Mouse (Mus musculus): ENCODE results near the gene Cacna2d1. TPM values are rescaled to one million over a fixed set of nuclear protein-coding genes. Genes with fewer than 3 reads are reported as not detected.

The Cacna2d1 gene
- total and polyA plus RNA-seq, 3 experiments: 0.27 to 1.5 TPM; not detected in 1

GRCm38 (mm10) chr5:16135986-16136385 lies 201.5 kb downstream of the Cacna2d1 start:
- H3K4me3 ChIP-seq (ENCODE audit: low read depth, low read length): no peak overlapping the region
- ATAC-seq (ENCODE audit: extremely low read depth, insufficient number of reproducible peaks, low FRiP score, poor library complexity, severe bottlenecking): no peak
- no peaks in the 10 kb centered on the region for H3K27me3 ChIP-seq (ENCODE audit: insufficient read depth, low read length)
- H3K4me1 ChIP-seq (ENCODE audit: insufficient read depth, low read depth, low read length): no peaks in the 10 kb centered on the region
- H3K36me3 ChIP-seq (replicated peaks): no peaks in the 10 kb centered on the region
- no peaks in the 10 kb centered on the region for H3K9me3 ChIP-seq (replicated peaks)
- TF ChIP-seq GATA1 (IDR thresholded peaks at IDR 0.05; ENCODE audit: borderline replicate concordance, low read length): no peak
- no peak for DNase-seq (ENCODE audit: low spot score)

DNA sequence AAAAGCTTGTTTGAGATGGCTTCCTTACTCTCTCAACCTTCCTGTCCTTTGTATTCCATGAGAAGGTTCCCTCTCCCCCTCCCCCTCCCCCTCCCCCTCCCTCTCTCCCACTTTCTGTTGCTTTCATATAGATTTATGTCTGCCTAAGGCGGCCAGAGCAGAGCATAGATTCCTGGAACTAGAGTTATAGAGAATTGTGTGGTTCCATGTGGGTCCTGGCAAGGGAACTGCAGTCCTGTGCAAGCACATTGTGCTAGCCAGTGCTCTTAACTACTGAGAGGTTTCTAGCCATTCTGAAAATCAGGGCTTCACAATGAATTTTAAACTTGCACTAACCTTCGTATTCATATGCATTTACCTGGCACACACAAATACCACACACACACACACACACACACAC lies 202.3 kb downstream of the Cacna2d1 start:
- ATAC-seq (ENCODE audit: extremely low read depth, insufficient number of reproducible peaks, low FRiP score, poor library complexity, severe bottlenecking) (no peak), DNase-seq (ENCODE audit: low spot score) (no peak)
- Histone ChIP-seq H3K27me3 (ENCODE audit: insufficient read depth, low read length) (no peaks in the 10 kb centered on the region), H3K36me3 (replicated peaks) (no peaks in the 10 kb centered on the region), H3K9me3 (replicated peaks) (no peaks in the 10 kb centered on the region), H3K4me3 (ENCODE audit: low read depth, low read length) (no peak overlapping the region), H3K4me1 (ENCODE audit: insufficient read depth, low read depth, low read length) (no peaks in the 10 kb centered on the region)
- TF ChIP-seq CTCF (IDR thresholded peaks at IDR 0.05; ENCODE audit: low read depth, low read length): no peak
- TF ChIP-seq TAL1 (conservative IDR thresholded peaks at IDR 0.05; ENCODE audit: low read depth, low read length): no peak

GRCm38 (mm10) chr5:16146602-16147001 lies 212.1 kb downstream of the Cacna2d1 start:
- Histone ChIP-seq H3K36me3 (replicated peaks) (no peaks in the 10 kb centered on the region), H3K4me3 (ENCODE audit: low read depth, low read length) (no peak overlapping the region), H3K27me3 (ENCODE audit: insufficient read depth, low read length) (no peaks in the 10 kb centered on the region), H3K4me1 (ENCODE audit: insufficient read depth, low read depth, low read length) (no peaks in the 10 kb centered on the region), H3K9me3 (replicated peaks) (no peaks in the 10 kb centered on the region)
- ATAC-seq (ENCODE audit: extremely low read depth, insufficient number of reproducible peaks, low FRiP score, poor library complexity, severe bottlenecking) (no peak), DNase-seq (ENCODE audit: low spot score) (no peak)
- TF ChIP-seq CTCF (IDR thresholded peaks at IDR 0.05; ENCODE audit: low read depth, low read length): no peak
- TF ChIP-seq TAL1 (conservative IDR thresholded peaks at IDR 0.05; ENCODE audit: low read depth, low read length): no peak
- TF ChIP-seq POLR2AphosphoS5 (IDR thresholded peaks at IDR 0.05; ENCODE audit: insufficient replicate concordance, low read depth, low read length): no peak
- TF ChIP-seq GATA2 (IDR thresholded peaks at IDR 0.05; ENCODE audit: borderline replicate concordance, low read depth, low read length): no peak

- ATAC-seq (ENCODE audit: extremely low read depth, insufficient number of reproducible peaks, low FRiP score, poor library complexity, severe bottlenecking) (no peak), DNase-seq (ENCODE audit: low spot score) (no peak)
- Histone ChIP-seq H3K4me1 (ENCODE audit: insufficient read depth, low read depth, low read length) (no peaks in the 10 kb centered on the region), H3K36me3 (replicated peaks) (no peaks in the 10 kb centered on the region), H3K9me3 (replicated peaks) (no peaks in the 10 kb centered on the region), H3K4me3 (ENCODE audit: low read depth, low read length) (no peak overlapping the region), H3K27me3 (ENCODE audit: insufficient read depth, low read length) (no peaks in the 10 kb centered on the region)
- TF ChIP-seq TAL1 (conservative IDR thresholded peaks at IDR 0.05; ENCODE audit: low read depth, low read length) (no peak), GATA2 (IDR thresholded peaks at IDR 0.05; ENCODE audit: borderline replicate concordance, low read depth, low read length) (no peak), GATA1 (IDR thresholded peaks at IDR 0.05; ENCODE audit: borderline replicate concordance, low read length) (no peak)
Measured at GRCm38 (mm10) chr5:16155375-16156284, 221.1 kb downstream of the Cacna2d1 start.

- no peak for ATAC-seq (ENCODE audit: extremely low read depth, insufficient number of reproducible peaks, low FRiP score, poor library complexity, severe bottlenecking)
- no peak for DNase-seq (ENCODE audit: low spot score)
- Histone ChIP-seq H3K36me3 (replicated peaks) (no peaks in the 10 kb centered on the region), H3K9me3 (replicated peaks) (no peaks in the 10 kb centered on the region), H3K27me3 (ENCODE audit: insufficient read depth, low read length) (no peaks in the 10 kb centered on the region), H3K4me1 (ENCODE audit: insufficient read depth, low read depth, low read length) (no peaks in the 10 kb centered on the region), H3K4me3 (ENCODE audit: low read depth, low read length) (no peak overlapping the region)
- TF ChIP-seq POLR2AphosphoS5 (IDR thresholded peaks at IDR 0.05; ENCODE audit: insufficient replicate concordance, low read depth, low read length) (no peak), GATA1 (IDR thresholded peaks at IDR 0.05; ENCODE audit: borderline replicate concordance, low read length) (no peak), CTCF (IDR thresholded peaks at IDR 0.05; ENCODE audit: low read depth, low read length) (no peak), GATA2 (IDR thresholded peaks at IDR 0.05; ENCODE audit: borderline replicate concordance, low read depth, low read length) (no peak), TAL1 (conservative IDR thresholded peaks at IDR 0.05; ENCODE audit: low read depth, low read length) (no peak)
Measured at GRCm38 (mm10) chr5:16163270-16163669, 228.8 kb downstream of the Cacna2d1 start.

- no peaks in the 10 kb centered on the region for H3K4me1 ChIP-seq (ENCODE audit: insufficient read depth, low read depth, low read length)
- DNase-seq (ENCODE audit: low spot score) (no peak), ATAC-seq (ENCODE audit: extremely low read depth, insufficient number of reproducible peaks, low FRiP score, poor library complexity, severe bottlenecking) (no peak)
- TF ChIP-seq GATA2 (IDR thresholded peaks at IDR 0.05; ENCODE audit: borderline replicate concordance, low read depth, low read length) (no peak), TAL1 (conservative IDR thresholded peaks at IDR 0.05; ENCODE audit: low read depth, low read length) (no peak), GATA1 (IDR thresholded peaks at IDR 0.05; ENCODE audit: borderline replicate concordance, low read length) (no peak), POLR2AphosphoS5 (IDR thresholded peaks at IDR 0.05; ENCODE audit: insufficient replicate concordance, low read depth, low read length) (no peak), CTCF (IDR thresholded peaks at IDR 0.05; ENCODE audit: low read depth, low read length) (no peak)
- no peaks in the 10 kb centered on the region for H3K36me3 ChIP-seq (replicated peaks)
- no peak overlapping the region for H3K4me3 ChIP-seq (ENCODE audit: low read depth, low read length)
- H3K27me3 ChIP-seq (ENCODE audit: insufficient read depth, low read length): no peaks in the 10 kb centered on the region
- H3K9me3 ChIP-seq (replicated peaks): no peaks in the 10 kb centered on the region
Measured at GRCm38 (mm10) chr5:16166117-16166867, 231.8 kb downstream of the Cacna2d1 start.
